Mouse (Mus musculus): ENCODE data around the gene Stk19.
"Not testable (repeated sequence)": the region's sequence is repeated elsewhere in the genome, so short reads cannot be mapped to it uniquely, and the experiment has no call there.

The Stk19 gene

DNA sequence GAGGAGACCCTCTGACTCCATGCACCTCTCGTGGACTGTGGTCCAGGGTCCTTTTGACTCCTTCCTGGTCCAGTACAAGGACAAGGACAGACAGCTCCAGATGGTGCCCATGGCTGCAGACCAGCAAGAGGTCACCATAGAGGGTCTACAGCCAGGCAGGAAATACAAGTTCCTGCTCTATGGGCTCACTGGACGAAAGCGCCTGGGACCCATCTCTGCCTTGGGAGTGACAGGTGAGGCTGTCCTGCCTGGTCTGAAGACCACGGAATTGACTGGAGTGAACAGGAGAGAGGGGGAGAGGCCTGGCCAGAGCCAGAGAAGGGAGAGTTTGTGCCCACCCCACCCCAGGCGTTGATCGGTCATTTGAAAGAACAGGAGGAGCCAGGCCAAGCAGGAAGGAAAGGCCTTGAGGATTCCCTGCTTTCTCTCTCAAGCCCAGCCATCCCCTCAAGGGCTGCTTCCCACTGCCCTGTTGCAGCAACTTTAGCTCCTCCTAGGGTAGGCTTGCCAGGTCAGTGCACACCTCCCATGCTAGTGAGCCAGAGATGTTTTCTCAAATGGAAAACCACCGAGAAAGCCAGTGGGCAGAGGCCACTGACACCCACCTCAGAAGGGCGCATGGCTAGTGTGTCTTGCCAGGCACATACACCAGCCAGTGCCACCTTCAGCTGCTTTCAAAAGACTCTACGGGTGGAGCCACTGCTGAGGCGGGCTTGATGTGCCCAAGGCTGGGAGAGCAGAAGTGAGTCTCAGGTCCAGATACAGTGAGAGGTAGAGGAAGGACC lies 39.3 kb downstream of the Stk19 start:
- DNase-seq (ENCODE audit: low spot score): not testable (repeated sequence)

DNA sequence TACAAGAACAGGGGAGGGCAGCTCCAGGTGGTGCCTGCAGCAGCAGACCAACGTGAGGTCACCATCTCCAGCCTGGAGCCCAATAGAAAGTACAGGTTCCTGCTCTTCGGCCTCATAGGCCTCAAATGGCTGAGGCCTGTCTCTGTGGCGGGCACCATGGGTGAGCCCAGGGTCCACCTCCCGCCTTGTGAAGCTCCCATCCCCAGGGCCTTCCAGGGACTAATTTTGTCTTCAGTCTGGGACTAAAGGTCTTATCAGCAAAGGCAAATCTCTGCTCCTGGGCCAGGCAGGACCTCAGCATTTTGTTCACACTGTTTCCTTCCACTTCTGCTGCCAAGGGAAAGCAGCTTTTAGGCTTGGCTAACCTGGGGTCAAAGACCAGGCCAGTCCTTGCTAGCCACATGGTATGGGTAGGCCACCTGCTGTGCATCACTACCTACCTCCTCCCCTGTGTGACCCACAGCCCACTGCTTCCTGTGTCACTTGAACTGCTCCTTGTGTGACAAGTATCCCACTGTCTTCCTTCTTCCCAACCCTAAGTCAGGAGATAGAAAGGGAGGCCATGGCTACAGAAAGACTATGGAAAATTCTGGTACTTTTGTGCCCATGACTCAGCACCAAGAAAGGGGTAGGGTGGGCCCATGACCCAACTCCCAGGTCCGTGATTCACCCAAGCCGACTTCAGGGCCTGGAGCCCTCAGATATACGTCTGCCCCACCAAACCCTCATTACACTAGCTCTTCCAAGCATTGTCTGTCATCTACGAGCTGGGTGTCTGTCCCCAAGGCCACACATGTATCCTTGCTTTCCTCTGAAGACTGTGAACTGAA lies 40.2 kb downstream of the Stk19 start:
- no peak for DNase-seq (ENCODE audit: low spot score)

DNA sequence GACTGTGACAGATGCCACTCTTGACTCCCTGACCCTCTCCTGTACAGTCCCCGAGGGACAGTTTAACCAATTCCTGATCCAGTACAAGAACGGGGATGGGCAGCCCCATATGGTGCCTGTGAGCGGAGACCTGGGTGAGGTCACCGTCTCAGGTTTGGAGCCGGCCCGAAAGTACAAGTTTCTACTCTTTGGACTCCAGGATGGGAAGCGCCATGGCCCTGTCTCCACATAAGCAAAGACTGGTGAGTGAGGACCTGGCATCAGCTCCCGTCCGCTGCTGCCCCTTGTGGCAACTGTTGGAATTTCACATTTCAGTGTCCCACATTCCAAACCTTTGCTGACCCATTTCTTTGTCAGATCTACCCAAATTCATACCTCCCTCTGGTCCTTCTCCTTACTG lies 41.1 kb downstream of the Stk19 start:
- peak; percentile 41 for DNase-seq (ENCODE audit: low spot score)

DNA sequence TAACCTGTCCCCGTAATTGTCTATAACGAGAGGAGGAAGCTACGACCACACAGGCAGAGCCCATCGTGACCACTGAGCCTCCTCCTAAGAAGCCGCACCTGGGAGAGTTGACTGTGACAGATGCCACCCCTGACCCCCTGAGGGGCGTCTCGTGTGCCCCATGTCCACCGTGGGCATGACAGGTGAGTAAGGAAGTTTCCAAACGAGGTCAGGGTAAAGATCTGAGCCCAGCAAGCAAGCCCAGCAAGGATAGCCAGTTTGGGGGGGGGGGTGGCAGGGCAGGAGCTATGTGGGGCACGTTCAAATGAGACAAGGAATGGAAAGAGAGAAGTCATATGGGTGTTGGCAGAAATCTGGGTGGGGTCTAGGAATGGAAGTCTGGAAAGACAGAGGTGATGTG lies 41.7 kb downstream of the Stk19 start:
- no peak for DNase-seq (ENCODE audit: low spot score)

DNA sequence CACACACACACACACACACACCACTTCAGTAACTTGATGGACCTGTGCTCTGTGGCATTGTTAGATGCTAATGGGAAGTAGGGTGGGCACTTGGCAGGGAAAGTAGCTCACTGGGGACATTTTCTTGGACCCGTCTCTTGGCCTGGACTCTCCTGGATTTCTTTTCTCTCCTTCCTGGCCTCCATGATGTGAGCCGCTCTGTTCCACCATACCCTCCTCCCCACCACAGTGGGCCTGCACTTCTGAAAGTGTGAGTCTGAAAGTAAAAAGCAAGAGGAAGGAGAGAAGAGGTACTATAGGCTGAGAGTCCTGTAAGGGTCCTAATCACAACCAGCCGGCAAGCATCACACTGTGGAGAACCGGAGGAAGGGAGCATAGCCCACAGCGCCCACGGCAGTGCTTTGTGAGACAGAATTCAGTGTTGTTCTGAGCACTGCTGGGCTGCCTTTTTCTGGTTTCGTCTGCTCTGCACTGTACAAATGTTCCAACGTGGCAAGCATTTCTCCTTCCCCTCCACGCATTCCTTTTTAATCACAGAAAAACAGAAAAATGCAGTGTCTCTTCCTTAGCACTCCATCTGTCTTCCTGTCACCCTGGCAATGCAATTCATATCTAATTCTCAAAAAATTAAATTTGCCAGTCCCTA lies 58.9 kb downstream of the Stk19 start:
- no peak for DNase-seq (ENCODE audit: low spot score)
